Mouse (Mus musculus): Measurements from ENCODE around the gene Nek5.
"Not testable (repeated sequence)": the region's sequence is repeated elsewhere in the genome, so short reads cannot be mapped to it uniquely, and the experiment has no call there.

Gene Nek5

DNA sequence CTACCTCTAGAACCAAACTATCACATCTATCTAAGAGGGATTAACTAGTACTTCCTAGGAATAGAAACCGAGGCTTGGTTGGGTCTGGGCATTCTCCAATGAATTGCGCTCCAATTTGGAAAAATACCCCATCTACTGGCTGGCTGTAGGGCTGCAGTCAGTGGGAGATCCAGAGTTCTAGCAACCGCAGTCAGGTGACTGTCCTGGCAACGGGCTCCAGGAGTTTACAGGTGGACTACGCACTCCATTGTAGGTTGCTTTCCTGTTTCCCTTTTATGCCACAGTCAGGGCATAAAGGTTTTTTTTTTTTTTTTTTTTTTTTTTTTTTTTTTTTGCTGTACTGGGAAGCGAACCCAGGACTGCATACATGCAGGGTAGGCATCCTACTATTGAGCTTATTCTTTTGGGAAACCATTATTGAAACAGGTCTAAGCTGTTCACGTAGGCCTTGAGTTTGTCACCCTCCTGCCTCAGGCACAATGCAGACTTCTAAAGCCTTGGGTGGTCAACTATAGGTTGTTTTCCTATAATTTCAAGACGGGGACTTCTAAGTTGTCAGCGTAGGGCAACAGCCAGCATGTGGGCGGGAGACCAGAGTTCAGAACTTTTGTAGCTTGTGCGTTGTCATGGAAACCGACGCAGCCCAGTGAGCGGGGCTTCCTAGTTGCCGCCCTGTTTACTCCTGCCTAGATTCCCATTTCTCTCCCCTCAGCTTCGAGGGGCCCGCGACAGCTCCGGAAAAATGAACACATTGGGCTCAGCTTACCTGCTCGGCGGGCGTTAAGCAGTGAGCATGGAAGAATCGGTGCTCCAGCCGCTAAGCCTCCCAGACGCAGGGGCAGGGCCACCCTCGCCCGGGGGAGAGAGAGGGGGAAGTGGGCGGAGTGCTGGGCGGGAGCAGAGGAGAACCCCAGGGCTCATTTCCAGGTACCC is at the start of gene Nek5:
Nek5 (minus strand) TSS at position 834 of the 933 bp plus-strand sequence.
- in situ Hi-C loops (cut with MboI, MseI): no loop called here

DNA sequence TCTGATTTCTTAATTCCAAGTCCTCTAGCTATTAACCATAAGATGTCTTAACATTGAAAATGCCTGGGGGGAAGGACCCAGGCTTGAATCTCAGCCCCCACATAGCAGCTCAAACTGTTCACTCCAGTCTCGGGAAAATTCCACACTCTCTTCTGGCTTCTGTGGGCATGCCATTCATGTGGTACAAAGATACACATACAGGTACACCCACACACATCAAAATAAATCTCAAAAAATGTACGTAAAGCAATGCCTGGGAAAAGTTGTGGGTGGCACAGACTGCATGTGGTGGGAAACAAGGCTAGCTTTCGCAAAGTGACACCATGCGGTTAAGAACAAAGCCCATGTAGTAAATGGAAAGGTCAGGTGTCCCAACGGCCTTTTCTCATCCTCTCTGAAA is 44.3 kb upstream of the Nek5 start:
- in situ Hi-C loops (cut with MboI, MseI): no loop called here

DNA sequence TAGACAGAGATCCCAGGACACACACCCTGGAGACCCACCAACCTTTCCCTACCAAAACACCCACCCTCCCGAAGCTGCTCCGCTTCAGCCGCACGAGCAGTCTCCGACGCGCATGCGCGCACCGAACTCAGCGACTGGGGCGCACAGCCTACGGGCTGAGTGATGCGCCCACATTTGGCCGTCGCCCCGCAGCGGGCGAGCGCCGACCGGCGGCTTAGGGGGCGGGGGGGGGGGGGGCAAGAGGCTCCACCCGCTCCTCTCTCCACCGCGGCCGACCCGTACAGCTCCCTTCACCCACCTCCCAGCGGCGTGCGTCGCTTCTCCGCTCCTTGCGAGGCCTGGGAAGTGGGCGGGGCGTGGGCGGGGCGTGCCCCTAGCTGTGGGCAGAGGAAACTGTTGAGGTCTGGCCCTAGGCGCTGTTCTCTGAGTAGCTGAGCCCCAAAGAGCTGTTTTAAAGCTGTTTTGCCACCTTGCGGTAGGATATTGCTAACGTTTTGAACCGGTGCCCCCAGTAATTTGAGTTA is 41.3 kb upstream of the Nek5 start, which contains the start of gene Nek3:
Nek3 (minus strand) TSS at position 356 of the 524 bp plus-strand sequence.
- in situ Hi-C loops (cut with MboI, MseI): no loop called here

DNA sequence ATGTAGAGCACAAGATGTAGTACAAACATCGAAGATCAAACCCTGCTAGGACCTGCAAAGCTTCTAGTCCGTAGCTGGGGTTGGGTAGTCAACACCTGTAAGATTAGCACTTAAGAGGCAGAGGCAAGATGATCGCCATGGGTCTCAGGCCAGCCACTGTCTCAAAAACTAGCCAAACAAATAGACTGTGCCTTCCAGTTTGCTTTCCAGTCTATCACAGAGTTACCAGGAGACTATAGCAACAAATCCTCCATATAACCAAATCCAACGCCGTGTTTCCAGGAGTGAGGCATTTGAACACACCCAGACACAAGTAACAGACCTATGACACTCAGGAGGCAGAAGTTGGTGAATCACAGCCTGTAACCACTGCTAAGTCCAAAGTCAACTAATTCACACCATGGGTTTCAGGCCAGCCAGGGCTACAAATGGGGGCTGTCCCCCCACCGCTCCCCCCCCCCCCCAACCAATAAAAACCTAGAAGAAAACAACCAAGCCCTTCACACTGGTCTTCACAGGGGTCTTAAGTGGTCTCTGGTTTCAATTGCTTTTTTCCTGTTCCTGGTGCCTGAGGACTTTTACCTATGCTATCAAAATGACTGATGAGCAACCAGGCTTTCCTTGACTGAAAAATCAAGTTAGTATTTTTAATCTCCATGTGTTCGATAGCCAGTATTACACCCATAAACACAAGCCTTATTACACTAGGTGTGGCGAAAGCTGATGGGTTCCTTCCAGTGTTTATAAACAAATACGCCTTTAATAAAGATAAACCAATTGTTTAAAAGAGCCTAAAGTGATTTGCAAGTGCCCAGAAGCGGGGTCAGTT is 40.6 kb upstream of the Nek5 start:
- in situ Hi-C loops (cut with MboI, MseI): no loop called here

DNA sequence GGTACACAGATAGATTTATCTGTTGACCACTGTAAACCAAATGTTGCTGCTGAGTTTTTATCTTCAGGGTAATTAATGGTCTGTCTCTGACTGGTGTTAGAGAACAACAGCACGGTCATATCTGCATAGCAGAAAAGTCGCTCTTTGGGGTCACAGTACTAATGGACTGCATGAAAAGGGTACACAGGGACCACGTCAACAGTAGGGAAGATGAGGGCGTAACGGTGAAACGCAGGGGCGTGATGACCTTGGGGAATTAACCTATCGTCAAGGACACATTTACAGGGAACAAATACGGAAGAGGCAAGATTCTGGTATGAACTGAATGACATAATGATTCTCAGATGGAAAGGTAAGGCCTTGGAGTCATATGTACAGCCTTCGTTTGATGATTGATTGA is 39.6 kb upstream of the Nek5 start:
- in situ Hi-C loops (cut with MboI, MseI): no loop called here

DNA sequence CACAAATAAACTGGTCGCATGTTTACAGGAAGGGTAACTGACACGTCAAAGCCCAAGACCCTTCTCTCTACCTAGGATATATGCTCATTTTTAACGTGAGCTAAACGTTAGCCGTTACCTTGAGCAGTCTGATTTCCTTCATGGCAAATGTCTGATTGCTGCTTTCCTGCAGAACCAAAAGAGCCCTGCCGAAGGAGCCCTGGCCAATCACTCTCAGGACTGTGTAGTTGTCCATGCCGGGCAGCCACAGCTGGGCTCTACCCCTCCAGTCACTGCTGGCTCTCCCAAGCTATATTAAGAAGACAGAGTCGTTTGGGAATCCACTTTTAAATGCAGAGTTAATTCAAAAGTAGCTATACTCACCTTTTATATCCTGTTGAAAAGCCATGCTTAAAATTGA is 37.4 kb upstream of the Nek5 start:
- in situ Hi-C loops (cut with MboI, MseI): no loop called here

DNA sequence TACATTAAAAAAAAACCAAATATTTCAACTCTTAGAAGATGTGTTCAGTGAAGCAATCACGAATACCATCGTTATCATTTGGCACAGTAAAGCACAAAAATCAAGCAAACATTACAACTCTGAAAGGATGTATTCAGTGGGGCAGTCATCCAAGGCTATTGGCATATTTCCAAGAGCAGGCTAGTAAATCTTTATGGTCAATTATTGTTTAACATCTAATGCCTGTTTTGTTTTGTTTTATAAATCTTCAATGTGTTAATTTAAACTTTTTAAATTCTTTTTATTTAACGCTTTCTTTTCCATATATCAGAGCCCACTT is 25.5 kb upstream of the Nek5 start:
- in situ Hi-C loops (cut with MboI, MseI): no loop called here

DNA sequence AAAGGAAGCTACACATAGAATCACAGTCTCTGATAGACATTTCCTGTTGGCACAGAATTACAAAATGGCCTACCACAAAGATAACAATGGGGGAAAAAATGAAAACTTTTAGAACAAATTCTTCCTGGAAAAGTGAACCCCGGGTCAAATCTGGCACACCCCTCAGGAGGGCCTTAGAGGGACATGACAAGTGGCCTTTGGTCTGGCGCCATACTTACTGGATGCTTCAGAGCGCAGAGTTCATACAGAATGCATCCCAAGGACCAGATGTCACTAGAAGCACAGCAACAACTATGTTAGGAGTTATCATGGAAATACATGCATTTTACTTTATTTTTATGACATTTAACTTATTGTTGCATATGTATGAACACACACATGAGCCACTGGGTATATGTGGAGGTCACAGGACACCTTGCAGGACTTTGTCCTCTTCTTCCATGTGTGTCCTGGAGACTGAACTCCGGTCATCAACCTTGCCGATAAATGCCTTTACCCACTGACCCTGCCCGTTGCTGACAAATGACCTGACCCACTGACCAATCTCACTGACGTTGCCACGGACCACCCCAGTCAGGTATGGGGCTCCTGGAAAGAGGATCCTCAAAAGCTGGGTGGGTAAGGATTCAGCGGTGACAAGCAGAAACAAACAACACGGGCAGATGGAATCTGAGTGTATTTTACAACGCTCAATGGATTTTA is 24.9 kb upstream of the Nek5 start:
- in situ Hi-C loops (cut with MboI, MseI): no loop called here

DNA sequence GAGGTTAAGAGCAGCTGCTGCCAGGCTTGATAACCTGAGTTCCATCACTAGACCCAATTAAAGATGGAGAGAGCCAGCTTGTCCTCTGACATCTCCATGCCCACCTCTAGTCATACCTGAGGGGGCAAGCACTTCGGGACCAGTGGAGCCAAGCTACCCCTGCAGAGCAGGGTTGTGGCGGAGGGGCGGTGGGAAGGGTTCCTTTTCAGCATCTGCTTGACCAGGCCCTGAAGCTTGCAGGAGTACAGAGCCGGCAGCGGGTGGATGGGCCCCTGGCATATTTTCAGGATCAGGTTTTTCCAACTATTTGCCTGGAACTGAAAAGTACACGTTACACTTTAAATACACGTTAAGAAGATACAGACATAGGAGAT is 23.5 kb upstream of the Nek5 start:
- in situ Hi-C loops (cut with MboI, MseI): no loop called here

DNA sequence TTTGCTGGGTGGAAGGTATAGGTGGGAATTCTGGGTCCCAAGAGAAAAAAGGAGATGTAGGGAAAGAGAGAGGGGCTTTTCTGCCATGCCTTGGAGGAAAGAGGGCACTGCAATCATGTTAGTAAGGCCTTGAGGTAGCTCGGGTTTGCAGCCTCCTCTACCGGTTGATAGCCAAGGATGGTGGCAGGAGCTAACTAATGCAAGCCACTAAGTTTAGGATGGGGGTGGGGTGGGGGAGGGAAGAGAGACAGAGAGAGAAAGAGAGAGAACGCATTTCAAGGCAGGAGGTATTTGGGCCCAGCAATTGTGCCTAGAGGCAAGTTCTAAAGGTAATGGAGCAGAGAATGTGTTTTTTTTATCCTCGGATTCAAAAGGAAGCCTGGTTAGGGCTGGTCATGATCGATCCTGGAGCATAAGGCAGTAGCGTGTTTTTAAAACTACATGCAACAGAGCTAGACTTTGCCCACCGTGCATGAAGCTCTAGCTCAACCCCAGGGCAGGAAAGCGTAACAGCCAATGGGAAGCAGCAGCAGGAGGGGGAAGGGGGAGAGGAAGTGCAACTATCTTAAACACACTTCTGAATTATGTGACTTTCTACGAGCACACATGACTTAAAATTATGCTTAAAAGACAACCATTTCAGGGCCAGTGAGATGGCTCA is 23.0 kb upstream of the Nek5 start:
- in situ Hi-C loops (cut with MboI, MseI): no loop called here

DNA sequence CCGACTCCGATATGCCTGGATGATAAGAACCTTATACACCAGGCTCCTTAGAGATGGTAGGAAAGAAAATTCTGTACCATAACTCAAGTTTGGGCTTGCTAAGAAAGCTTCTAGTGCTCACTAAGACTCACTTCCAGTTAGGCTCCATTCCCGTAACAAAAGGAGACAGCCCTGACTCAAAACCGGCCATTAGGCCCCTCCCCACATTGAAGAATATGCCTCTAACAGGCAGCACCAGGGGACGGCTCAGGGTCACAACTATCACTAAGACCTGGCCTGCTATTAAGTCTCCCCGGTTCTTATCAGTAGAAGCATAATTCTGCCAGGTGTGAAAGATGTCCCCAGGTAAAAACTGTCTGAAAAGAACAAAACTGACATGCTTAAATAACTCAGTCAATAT is 21.0 kb upstream of the Nek5 start:
- in situ Hi-C loops (cut with MboI, MseI): no loop called here

DNA sequence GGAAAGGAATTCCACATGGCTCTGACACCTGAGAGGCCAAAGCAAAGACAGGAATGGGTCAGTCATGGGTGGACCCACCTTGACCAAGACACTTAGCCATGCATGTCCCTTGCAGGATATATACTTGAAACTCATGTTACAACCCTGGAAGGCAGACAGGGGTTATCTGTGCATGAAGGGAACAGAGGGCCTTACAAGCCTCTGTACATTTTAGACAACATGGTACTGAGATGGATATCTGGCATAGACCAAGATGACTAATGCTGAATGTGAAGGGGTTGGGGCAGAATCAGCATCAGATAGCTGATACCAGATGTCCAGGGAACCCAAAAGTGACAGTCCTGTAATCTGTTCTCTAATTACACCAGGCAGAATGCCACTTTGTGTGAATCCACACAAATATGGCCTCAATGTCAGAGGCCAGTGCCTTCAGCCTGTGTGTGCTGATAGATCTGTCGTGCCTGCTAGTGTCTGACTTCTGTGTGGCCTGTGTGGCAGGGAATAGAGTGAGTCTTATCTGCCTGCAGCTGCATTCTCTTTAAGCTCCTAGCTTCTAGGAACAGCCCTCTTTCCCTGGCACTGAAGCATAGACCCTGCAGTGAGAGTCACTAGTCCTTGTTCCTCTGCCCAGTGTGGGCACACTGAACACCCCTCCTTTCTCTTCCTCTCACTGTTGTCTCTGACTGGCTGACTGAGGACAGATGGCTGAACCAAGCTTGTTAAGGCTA is 19.1 kb upstream of the Nek5 start:
- in situ Hi-C loops (cut with MboI, MseI): no loop called here

DNA sequence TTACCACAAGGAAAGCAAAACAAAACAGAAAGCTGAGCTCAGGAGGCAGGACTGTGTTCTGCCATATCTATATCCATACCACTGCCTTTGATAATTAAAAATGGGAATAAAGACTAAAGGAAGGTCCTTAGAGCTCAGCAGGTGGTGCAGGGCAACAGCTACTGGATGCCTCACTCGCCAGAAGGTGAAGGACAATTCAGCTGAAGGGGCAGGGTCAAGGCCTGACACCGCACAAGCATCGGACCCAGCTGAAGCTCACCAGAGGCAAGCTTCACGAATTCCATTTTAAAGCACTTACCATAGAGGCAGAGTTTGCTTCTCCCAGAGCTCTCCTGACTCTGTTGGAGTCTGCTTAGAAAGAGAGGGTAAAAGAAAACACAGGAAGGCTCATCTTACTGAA is 17.7 kb upstream of the Nek5 start:
- in situ Hi-C loops (cut with MboI, MseI): no loop called here

DNA sequence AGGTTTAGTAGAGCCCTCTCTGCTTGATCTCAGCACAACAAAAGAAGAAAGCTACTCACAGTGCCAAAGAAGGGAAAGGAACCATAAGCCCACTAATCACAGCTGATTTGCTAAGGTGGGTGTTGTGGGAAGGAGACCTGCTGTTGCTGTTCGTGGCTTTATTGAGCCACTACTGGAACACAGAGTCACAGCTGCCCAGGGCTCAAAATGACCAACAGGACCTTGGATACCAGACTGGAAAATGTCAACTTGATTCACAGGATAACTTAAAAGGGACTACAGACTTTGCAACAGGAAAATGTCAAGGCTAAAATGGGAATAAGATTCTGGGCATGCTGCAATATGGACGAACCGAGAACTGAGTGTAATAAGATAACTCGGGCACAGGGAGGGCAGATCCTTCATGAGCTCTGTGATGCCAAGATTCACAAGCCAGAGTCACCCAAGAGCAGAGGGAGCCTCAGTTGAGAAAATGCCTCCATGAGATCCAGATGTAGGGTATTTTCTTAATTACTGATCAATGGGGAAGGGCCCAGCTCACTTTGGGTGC is 17.1 kb upstream of the Nek5 start:
- in situ Hi-C loops (cut with MboI, MseI): no loop called here

DNA sequence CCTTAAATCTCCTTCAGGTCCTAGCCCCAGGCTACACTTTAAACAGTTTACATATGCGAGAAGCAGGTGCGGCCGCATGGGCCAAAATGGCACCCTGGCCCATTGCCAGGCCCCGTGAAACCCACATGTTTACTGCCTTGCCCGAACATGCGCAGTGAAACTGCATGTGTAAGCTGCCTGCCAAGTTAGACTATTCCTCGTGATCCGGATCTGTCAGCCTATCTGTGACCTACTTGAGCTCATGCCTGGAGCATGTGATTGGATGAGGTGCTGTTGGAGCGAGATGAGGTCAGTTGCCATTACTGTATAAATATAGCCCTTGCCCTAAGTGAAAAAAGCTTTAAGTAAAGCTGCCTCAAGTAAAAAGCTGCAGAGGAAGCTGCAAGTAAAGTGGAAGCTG is 11.6 kb upstream of the Nek5 start:
- in situ Hi-C loops (cut with MboI, MseI): not testable (repeated sequence)

DNA sequence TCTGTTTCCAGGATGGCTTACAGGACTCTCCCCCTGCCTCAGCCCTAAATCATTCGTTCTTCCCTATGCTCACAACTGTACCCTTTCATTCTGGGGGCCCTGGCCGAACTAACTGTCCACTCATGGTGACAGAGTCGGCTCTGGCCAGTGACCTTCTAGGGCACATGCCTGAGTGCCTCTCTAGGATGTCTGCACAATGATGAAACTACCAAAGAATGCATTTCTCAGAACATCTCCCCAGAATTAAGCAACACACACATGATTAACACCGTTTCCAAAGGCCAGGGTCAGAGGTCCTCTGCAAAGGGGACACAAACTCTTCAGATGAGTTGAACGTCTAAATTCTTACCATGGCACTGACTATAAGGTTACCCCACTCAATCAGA is 9.9 kb upstream of the Nek5 start:
- in situ Hi-C loops (cut with MboI, MseI): no loop called here

DNA sequence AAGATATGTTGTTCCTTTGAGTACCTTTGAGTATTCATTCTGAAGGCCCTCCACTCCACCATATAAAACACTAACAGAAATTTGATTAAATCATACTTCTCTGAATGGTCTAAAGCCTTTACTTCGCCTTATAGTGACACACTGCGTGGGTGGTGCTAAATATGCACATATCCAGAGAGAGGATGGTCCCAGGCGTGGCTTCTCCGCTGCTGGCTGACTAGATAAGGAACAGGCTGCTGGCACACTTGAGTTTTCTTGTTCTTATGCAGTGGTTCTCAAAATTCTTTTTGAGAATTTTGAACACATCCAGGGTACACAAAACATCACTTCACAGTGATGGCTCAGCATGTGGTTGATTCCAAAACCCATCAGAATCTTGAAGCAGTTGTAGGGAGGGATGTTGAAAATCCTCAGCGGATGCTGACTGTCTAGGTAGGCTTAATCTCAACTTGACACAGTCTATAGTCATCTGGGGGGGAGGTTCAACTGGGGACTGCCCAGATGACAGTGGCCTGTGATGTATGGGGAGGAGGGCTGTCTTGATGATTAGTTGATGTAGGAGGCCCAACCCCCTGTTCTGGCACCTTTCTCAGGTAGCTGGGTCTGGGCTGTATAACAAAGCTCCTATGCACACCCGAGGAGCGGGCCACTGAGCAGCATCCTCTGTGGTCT is 9.4 kb upstream of the Nek5 start:
- in situ Hi-C loops (cut with MboI, MseI): no loop called here

DNA sequence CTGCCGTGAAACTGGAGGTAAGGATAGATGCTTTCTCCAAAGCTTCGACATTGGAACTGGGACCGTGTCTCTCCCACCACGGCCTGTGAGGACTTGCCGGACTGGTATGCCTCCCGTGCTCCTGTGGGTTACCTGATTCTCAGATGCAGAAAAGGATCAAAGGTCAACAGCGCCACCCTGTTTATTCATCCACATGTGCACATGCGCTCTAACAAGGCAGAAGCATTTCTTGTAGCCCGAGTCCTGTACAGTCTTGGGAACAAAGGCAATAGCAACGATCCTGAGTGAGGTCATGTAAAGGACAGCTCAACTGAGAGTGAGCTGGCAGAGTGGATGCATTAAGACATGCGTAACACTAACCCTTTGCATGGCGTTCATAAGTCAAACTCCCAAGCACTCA is 7.2 kb upstream of the Nek5 start:
- in situ Hi-C loops (cut with MboI, MseI): no loop called here

DNA sequence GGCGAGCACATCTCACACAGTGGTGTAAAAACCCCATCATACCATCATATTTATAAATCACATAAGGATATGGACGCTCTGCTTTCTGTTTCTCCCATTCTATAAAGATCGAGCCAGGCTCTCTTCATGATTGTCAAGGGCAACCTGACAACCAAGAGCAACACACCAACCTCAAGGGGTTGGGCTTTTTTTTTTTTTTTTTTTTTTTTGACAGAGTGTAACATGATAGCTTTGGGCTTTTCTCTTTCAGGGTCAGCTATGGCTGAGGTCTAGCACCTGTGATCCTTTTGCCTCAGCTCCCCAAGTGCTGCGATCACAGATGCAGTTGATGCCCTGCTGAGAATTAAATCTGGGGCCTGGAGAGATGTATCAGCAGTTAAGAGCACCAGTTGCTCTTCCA is 17.8 kb downstream of the Nek5 start:
- in situ Hi-C loops (cut with MboI, MseI): no loop called here

DNA sequence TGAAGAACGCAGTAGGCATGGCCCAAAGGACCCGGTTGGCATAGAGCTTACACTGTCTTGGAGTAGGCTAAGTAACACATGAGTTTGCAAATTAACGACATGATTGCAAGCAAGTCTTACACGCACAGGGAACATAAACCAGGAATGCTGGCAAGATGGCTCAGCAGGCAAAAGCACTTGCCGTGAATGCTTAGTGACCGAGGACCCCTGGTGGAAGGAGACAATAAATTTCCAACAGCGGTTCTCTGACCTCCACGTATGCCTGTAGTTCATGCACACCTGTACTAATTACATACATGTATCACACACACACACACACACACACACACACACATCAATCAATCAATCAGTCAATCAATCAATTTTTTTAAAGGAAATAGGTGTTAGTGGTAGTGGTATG is 33.3 kb downstream of the Nek5 start:
- in situ Hi-C loops (cut with MboI, MseI): no loop called here

Data from T-helper 1 cell (primary cell).